8 mouse cellular contexts compared by ENCODE assay signal in the genomic region with DNA sequence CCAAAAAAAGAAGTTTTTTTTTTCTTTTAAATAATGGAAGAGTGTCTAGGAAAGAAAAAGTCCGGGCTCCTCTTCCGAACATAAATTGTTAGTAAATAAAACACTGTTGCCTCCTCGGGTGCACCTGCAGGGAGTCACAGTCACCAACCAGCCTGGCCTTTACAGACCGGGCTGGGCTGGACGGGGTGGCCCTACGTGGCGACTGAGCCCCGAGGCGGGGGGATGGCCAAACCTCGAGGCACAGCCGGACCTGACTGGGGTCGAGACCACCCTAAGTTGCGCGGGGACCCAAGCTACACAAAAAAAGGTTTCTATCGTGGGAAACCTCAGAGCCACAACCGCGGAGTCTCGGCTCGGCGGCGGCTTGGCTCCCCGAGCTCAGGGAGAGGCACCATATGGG. TPM values are rescaled to one million over a fixed set of nuclear protein-coding genes. Genes with fewer than 3 reads are reported as not detected.
DNase-seq lines count a peak whose midpoint lies in the region; ATAC-seq and TF ChIP-seq lines count a peak whose summit lies in the region.

No protein-coding gene starts in this region.

- H3K9ac ChIP-seq in heart, embryonic 13.5 days: peak overlapping the region; percentile 99
- H3K9ac ChIP-seq in forebrain, embryonic 14.5 days (ENCODE audit: low read length): peak overlapping the region; percentile 94
- H3K9ac ChIP-seq in neural tube, embryonic 13.5 days: peak overlapping the region; percentile 97

- H3K9me3 ChIP-seq in heart, embryonic 13.5 days: no peaks in the 10 kb centered on the region
- H3K9me3 ChIP-seq in forebrain, embryonic 14.5 days (replicated peaks; ENCODE audit: control insufficient read depth, low read length): no peaks in the 10 kb centered on the region
- no peaks in the 10 kb centered on the region for H3K9me3 ChIP-seq in neural tube, embryonic 13.5 days

- intact Hi-C loops in heart, postnatal 25 days (cut with DNase I): loop anchor here (5.0 kb wide), 1 partner anchor 35 kb away; a partner anchor contains a TSS
- intact Hi-C loops in left cerebral cortex, postnatal 14 days (cut with DNase I): loop anchor here (5.0 kb wide), 1 partner anchor 110 kb away; no protein-coding TSS in a partner anchor

- 0% methylated on average over 22 of the region's 22 CpGs for WGBS in heart, embryonic 13.5 days
- WGBS in forebrain, embryonic 14.5 days: under 1% methylated on average over 22 of the region's 22 CpGs
- under 1% methylated on average over 22 of the region's 22 CpGs for WGBS in neural tube, embryonic 13.5 days

- peaks cover 35% of the 10 kb centered on the region for H3K36me3 ChIP-seq in heart, embryonic 13.5 days
- peaks cover 33% of the 10 kb centered on the region for H3K36me3 ChIP-seq in forebrain, embryonic 14.5 days (ENCODE audit: control insufficient read depth, insufficient read depth, low read length)
- peaks cover 31% of the 10 kb centered on the region for H3K36me3 ChIP-seq in neural tube, embryonic 13.5 days

- no peak; the same call in 1 of the 2 replicates for ATAC-seq in heart, embryonic 13.5 days (ENCODE audit: extremely low read depth, insufficient number of reproducible peaks, low FRiP score, low TSS enrichment)
- ATAC-seq in forebrain, embryonic 14.5 days: peak; percentile 38
- peak; percentile 62 for ATAC-seq in neural tube, embryonic 13.5 days (ENCODE audit: low read depth)
- ATAC-seq in megakaryocyte progenitor cell, adult 5-6 weeks (replicated peaks; ENCODE audit: poor library complexity): no peak; the same call in 1 of the 2 replicates

- DNase-seq in heart, postnatal 25 days (ENCODE audit: low spot score): no peak
- DNase-seq in forebrain, embryonic 14.5 days (ENCODE audit: low spot score): no peak
- peak; percentile 68 for DNase-seq in liver
- no peak for DNase-seq in left cerebral cortex, postnatal 14 days (ENCODE audit: low spot score in 2 of 2)

- H3K27me3 ChIP-seq in heart, embryonic 13.5 days (replicated peaks): no peaks in the 10 kb centered on the region
- H3K27me3 ChIP-seq in forebrain, embryonic 14.5 days (replicated peaks; ENCODE audit: control insufficient read depth, insufficient read depth, low read length): no peaks in the 10 kb centered on the region
- no peaks in the 10 kb centered on the region for H3K27me3 ChIP-seq in neural tube, embryonic 13.5 days

- peak overlapping the region; percentile 76 for H3K4me2 ChIP-seq in heart, embryonic 13.5 days
- H3K4me2 ChIP-seq in forebrain, embryonic 14.5 days (ENCODE audit: low read length): peak overlapping the region; percentile 71
- H3K4me2 ChIP-seq in neural tube, embryonic 13.5 days: peak overlapping the region; percentile 60

- H3K27ac ChIP-seq in heart, embryonic 13.5 days (replicated peaks): peak overlapping the region; percentile 88
- H3K27ac ChIP-seq in bone marrow macrophage, adult 2 months (ENCODE audit: insufficient read depth, low read depth, low read length): peak overlapping the region; percentile 66
- H3K27ac ChIP-seq in forebrain, embryonic 14.5 days (ENCODE audit: low read depth, low read length): peak overlapping the region; percentile 79
- peak overlapping the region; percentile 95 for H3K27ac ChIP-seq in neural tube, embryonic 13.5 days (replicated peaks)

- H3K4me3 ChIP-seq in heart, embryonic 13.5 days: peak overlapping the region; percentile 82
- peak overlapping the region; percentile 97 for H3K4me3 ChIP-seq in bone marrow macrophage, adult 2 months (ENCODE audit: insufficient read depth, low read length)
- H3K4me3 ChIP-seq in forebrain, embryonic 14.5 days (ENCODE audit: low read depth, low read length): peak overlapping the region; percentile 95
- H3K4me3 ChIP-seq in neural tube, embryonic 13.5 days: peak overlapping the region; percentile 90

- no peak for TF ChIP-seq POLR2A in bone marrow macrophage, adult 2 months (IDR thresholded peaks at IDR 0.05; ENCODE audit: borderline replicate concordance, low read depth, low read length)

- H3K4me1 ChIP-seq in heart, embryonic 13.5 days: peaks cover 56% of the 10 kb centered on the region
- peaks cover 31% of the 10 kb centered on the region for H3K4me1 ChIP-seq in bone marrow macrophage, adult 2 months (ENCODE audit: control insufficient read depth, insufficient read depth, low read length)
- peaks cover 18% of the 10 kb centered on the region; the same call in 1 of the 2 replicates for H3K4me1 ChIP-seq in forebrain, embryonic 14.5 days (ENCODE audit: control insufficient read depth, insufficient read depth, low read length)
- peaks cover 51% of the 10 kb centered on the region for H3K4me1 ChIP-seq in neural tube, embryonic 13.5 days (replicated peaks)

- no peak for TF ChIP-seq CTCF in bone marrow macrophage, adult 2 months (IDR thresholded peaks at IDR 0.05; ENCODE audit: low read depth, low read length)

RNA-seq across cellular contexts. Expression of a gene that starts 0.5 kb away (rescaled TPM):
- 389 and 441 TPM in 2 replicates for polyA plus RNA-seq in heart, embryonic 13.5 days (2015; fragmentation: Nextera tagmentation; extraction: Ambion mirVana)
- total RNA-seq in heart, postnatal 25 days (2021): 100 to 1,000 TPM; 140 to 145 TPM
- 147 and 151 TPM in 2 replicates for polyA plus RNA-seq in bone marrow macrophage, adult 2 months (2012; ENCODE audit: insufficient read depth, insufficient read length, missing spikeins)
- polyA plus RNA-seq in forebrain, embryonic 14.5 days (2014; fragmentation: Nextera tagmentation; extraction: Ambion mirVana): 452 and 491 TPM in 2 replicates
- polyA plus RNA-seq in neural tube, embryonic 13.5 days (2015; fragmentation: Nextera tagmentation; extraction: Ambion mirVana): 552 and 587 TPM in 2 replicates
- 349 and 403 TPM in 2 replicates for total RNA-seq in megakaryocyte progenitor cell, adult 5-6 weeks (2015)
- 221 and 322 TPM in 2 replicates for total RNA-seq in megakaryocyte progenitor cell, adult 5-6 weeks (2017)
- total RNA-seq in left cerebral cortex, postnatal 14 days (2021): 100 to 1,000 TPM; 237 to 261 TPM

RNA-seq across cellular contexts. Expression of a gene that starts 37.0 kb away (rescaled TPM):
- 25.7 and 28.0 TPM in 2 replicates for polyA plus RNA-seq in heart, embryonic 13.5 days (2015; fragmentation: Nextera tagmentation; extraction: Ambion mirVana)
- 10 to 100 TPM; 52.9 to 54.3 TPM for total RNA-seq in heart, postnatal 25 days (2021)
- polyA plus RNA-seq in bone marrow macrophage, adult 2 months (2012; ENCODE audit: insufficient read depth, insufficient read length, missing spikeins): 28.6 and 34.0 TPM in 2 replicates
- 56.3 and 58.4 TPM in 2 replicates for polyA plus RNA-seq in forebrain, embryonic 14.5 days (2014; fragmentation: Nextera tagmentation; extraction: Ambion mirVana)
- 53.1 and 61.5 TPM in 2 replicates for polyA plus RNA-seq in neural tube, embryonic 13.5 days (2015; fragmentation: Nextera tagmentation; extraction: Ambion mirVana)
- 60.2 and 88.1 TPM in 2 replicates for total RNA-seq in megakaryocyte progenitor cell, adult 5-6 weeks (2015)
- total RNA-seq in megakaryocyte progenitor cell, adult 5-6 weeks (2017): 63.5 and 73.1 TPM in 2 replicates
- 100 to 1,000 TPM; 122 to 125 TPM for total RNA-seq in left cerebral cortex, postnatal 14 days (2021)

RNA-seq across cellular contexts. Expression of a gene that starts 51.7 kb away (rescaled TPM):
- 2.1 and 2.5 TPM in 2 replicates for polyA plus RNA-seq in heart, embryonic 13.5 days (2015; fragmentation: Nextera tagmentation; extraction: Ambion mirVana)
- total RNA-seq in heart, postnatal 25 days (2021): under 1 TPM; 0.36 to 0.75 TPM
- polyA plus RNA-seq in bone marrow macrophage, adult 2 months (2012; ENCODE audit: insufficient read depth, insufficient read length, missing spikeins): not detected in 2 replicates
- polyA plus RNA-seq in forebrain, embryonic 14.5 days (2014; fragmentation: Nextera tagmentation; extraction: Ambion mirVana): 0.84 and 0.99 TPM in 2 replicates
- 1.6 TPM in 2 replicates for polyA plus RNA-seq in neural tube, embryonic 13.5 days (2015; fragmentation: Nextera tagmentation; extraction: Ambion mirVana)
- total RNA-seq in megakaryocyte progenitor cell, adult 5-6 weeks (2015): not detected in 2 replicates
- not detected in 2 replicates for total RNA-seq in megakaryocyte progenitor cell, adult 5-6 weeks (2017)
- 1 to 10 TPM; 4.0 to 6.6 TPM for total RNA-seq in left cerebral cortex, postnatal 14 days (2021)

Comparison
In these comparisons a context has a peak if more than half of its experiments do, and no peak if none do; other contexts are left out.
1. ATAC-seq: peak in forebrain, embryonic 14.5 days (single experiment) and neural tube, embryonic 13.5 days (single experiment); none in heart, embryonic 13.5 days (single experiment) and megakaryocyte progenitor cell, adult 5-6 weeks (single experiment).
2. Peak in every context shown above with its lines, with median percentiles within 50 percentile points of each other: H3K27ac ChIP-seq, H3K4me2 ChIP-seq, H3K4me3 ChIP-seq and H3K9ac ChIP-seq.